Mouse (Mus musculus) bone marrow, adult 2 months (tissue): Measurements from ENCODE around the gene St8sia1. TPM values are rescaled to one million over a fixed set of nuclear protein-coding genes. Genes with fewer than 3 reads are reported as not detected.
A peak's percentile ranks its signal among the peaks of the same experiment; 100 is the strongest.

ENCODE experiments used
- H3K27ac ChIP-seq: fragments of 200-500 bp; 2 replicates; pipeline ENCODE4 v1.5.1; 2012; ENCODE audit warnings: low read depth, mild to moderate bottlenecking, control low read depth, inconsistent platforms, low read length; ENCODE audit not compliant: control insufficient read depth, poor library complexity, insufficient read depth
- H3K4me1 ChIP-seq: fragments of 200-500 bp; 2 replicates; pipeline ENCODE4 v1.6.1; 2011; ENCODE audit warnings: low read length; ENCODE audit not compliant: control insufficient read depth, insufficient read depth
- H3K4me3 ChIP-seq: fragments of 200-500 bp; replicated peaks from 2 replicates; pipeline ENCODE3; 2011; ENCODE audit warnings: mild to moderate bottlenecking, low read depth, low read length, control low read depth; ENCODE audit not compliant: control insufficient read depth
- CTCF ChIP-seq: fragments of 200-500 bp; IDR thresholded peaks from 2 replicates; pipeline ENCODE4 v1.5.1; 2011; ENCODE audit warnings: low read length, control low read depth; ENCODE audit not compliant: control insufficient read depth, insufficient read depth
- POLR2A ChIP-seq: fragments of 200-500 bp; IDR thresholded peaks from 2 replicates; pipeline ENCODE4 v1.6.1; 2011; ENCODE audit warnings: low read depth, mild to moderate bottlenecking, control low read depth, low read length, borderline replicate concordance; ENCODE audit not compliant: control insufficient read depth
- WGBS: fragments of 180-500 bp; shearing (Covaris S2); methylation state at CpG from one replicate; pipeline ENCODE4 v1.1.7; 2018; 5-methylcytosine and 5-hydroxymethylcytosine counted together
- polyA plus RNA-seq: library from polyadenylated mRNA; stranded (reverse); fragments of >200 nt; gene quantifications from 2 replicates; pipeline ENCODE4 v1.2.4, GENCODE M21; 2011; ENCODE audit warnings: low replicate concordance; ENCODE audit not compliant: missing spikeins, insufficient read depth, insufficient read length

The St8sia1 gene
- polyA plus RNA-seq, 1 experiment: 0.47 TPM

GRCm38 (mm10) chr6:142953189-142953588, 11.1 kb downstream of the St8sia1 start:
- TF ChIP-seq POLR2A: no peak
- no peak for TF ChIP-seq CTCF
- Histone ChIP-seq H3K27ac (no peak overlapping the region), H3K4me1 (peaks cover 5% of the 10 kb centered on the region), H3K4me3 (no peak overlapping the region)

- no peak for TF ChIP-seq POLR2A
- no peak for TF ChIP-seq CTCF
- Histone ChIP-seq H3K27ac (no peak overlapping the region), H3K4me3 (no peak overlapping the region), H3K4me1 (peaks cover 5% of the 10 kb centered on the region)
- 13% methylated on average over 7 of the region's 7 CpGs for WGBS
Observed at GRCm38 (mm10) chr6:142952361-142952954, 11.8 kb downstream of the St8sia1 start.

- Histone ChIP-seq H3K4me1 (peaks cover 2% of the 10 kb centered on the region), H3K27ac (no peak overlapping the region), H3K4me3 (no peak overlapping the region)
- no peak for TF ChIP-seq POLR2A
- TF ChIP-seq CTCF: no peak
- 29% methylated on average over 7 of the region's 7 CpGs for WGBS
Observed at GRCm38 (mm10) chr6:142951564-142952308, 12.5 kb downstream of the St8sia1 start.

GRCm38 (mm10) chr6:142950354-142950753, 13.9 kb downstream of the St8sia1 start:
- H3K27ac ChIP-seq: no peak overlapping the region
- TF ChIP-seq POLR2A (no peak), CTCF (no peak)
- H3K4me3 ChIP-seq: peak overlapping the region; percentile 1
- WGBS: 12% methylated on average over 11 of the region's 11 CpGs
- peaks cover 2% of the 10 kb centered on the region; the same call in 1 of the 2 replicates for H3K4me1 ChIP-seq

- WGBS: 80% methylated on average over 5 of the region's 5 CpGs
- H3K27ac ChIP-seq: no peak overlapping the region
- no peak overlapping the region for H3K4me3 ChIP-seq
- H3K4me1 ChIP-seq: peaks cover 2% of the 10 kb centered on the region; the same call in 1 of the 2 replicates
- no peak for TF ChIP-seq POLR2A
- no peak for TF ChIP-seq CTCF
Observed at GRCm38 (mm10) chr6:142948955-142949357, 15.3 kb downstream of the St8sia1 start.

- TF ChIP-seq POLR2A: no peak
- 49% methylated on average over 6 of the region's 6 CpGs for WGBS
- Histone ChIP-seq H3K4me3 (no peak overlapping the region), H3K4me1 (peaks cover 2% of the 10 kb centered on the region; the same call in 1 of the 2 replicates), H3K27ac (no peak overlapping the region)
Observed at GRCm38 (mm10) chr6:142947029-142947428, 17.2 kb downstream of the St8sia1 start.

GRCm38 (mm10) chr6:142946069-142946871, 18.0 kb downstream of the St8sia1 start:
- WGBS: 78% methylated on average over 8 of the region's 8 CpGs
- no peak for TF ChIP-seq POLR2A
- TF ChIP-seq CTCF: no peak
- Histone ChIP-seq H3K27ac (no peak overlapping the region), H3K4me1 (peaks cover 2% of the 10 kb centered on the region; the same call in 1 of the 2 replicates), H3K4me3 (no peak overlapping the region)

- WGBS: 69% methylated on average over 2 of the region's 2 CpGs
- Histone ChIP-seq H3K4me1 (peaks cover 2% of the 10 kb centered on the region; the same call in 1 of the 2 replicates), H3K4me3 (no peak overlapping the region), H3K27ac (no peak overlapping the region)
- TF ChIP-seq POLR2A (no peak), CTCF (no peak)
Observed at GRCm38 (mm10) chr6:142945461-142945860, 18.8 kb downstream of the St8sia1 start.
